Mouse (Mus musculus) ES-E14 (cell line): Measurements from ENCODE around the gene Slc38a10. TPM values are rescaled to one million over a fixed set of nuclear protein-coding genes. Genes with fewer than 3 reads are reported as not detected.

ENCODE experiments used
- DNase-seq: peaks from one replicate; pipeline ENCODE4 v3.0.0-alpha.2; 2013; ENCODE audit warnings: low read depth, low spot score
- H3K27ac ChIP-seq: 2 replicates; pipeline ENCODE4 v1.5.1; 2012; ENCODE audit warnings: low read depth, mild to moderate bottlenecking, low read length, moderate library complexity, mixed read lengths; ENCODE audit not compliant: poor library complexity, insufficient read depth, severe bottlenecking
- H3K36me3 ChIP-seq: 2 replicates; pipeline ENCODE4 v1.6.1; 2012; ENCODE audit warnings: mild to moderate bottlenecking, low read length, moderate library complexity, mixed read lengths; ENCODE audit not compliant: control insufficient read depth, poor library complexity, insufficient read depth, severe bottlenecking
- H3K4me1 ChIP-seq, 2 experiments: fragments of 150-350 bp in 1 of 2; sonication (generic) in 1 of 2; 2 replicates each; pipeline ENCODE4 v1.6.1; 2012; ENCODE audit warnings: low read length in 2 of 2, mild to moderate bottlenecking in 1 of 2, mixed read lengths in 1 of 2; ENCODE audit not compliant: control insufficient read depth in 2 of 2, insufficient read depth in 2 of 2, poor library complexity in 1 of 2
- H3K4me3 ChIP-seq, 2 experiments: fragments of 150-350 bp in 1 of 2; sonication (generic) in 1 of 2; 2 replicates each; pipeline ENCODE4 v1.5.1; 2012; ENCODE audit warnings: low read length in 2 of 2, low read depth in 1 of 2, mild to moderate bottlenecking in 1 of 2, mixed read lengths in 1 of 2; ENCODE audit not compliant: insufficient read depth in 1 of 2, poor library complexity in 1 of 2, severe bottlenecking in 1 of 2
- H3K9ac ChIP-seq: 2 replicates; pipeline ENCODE4 v1.6.1; 2012; ENCODE audit warnings: low read depth, mild to moderate bottlenecking, low read length, mixed read lengths; ENCODE audit not compliant: poor library complexity, insufficient read depth, severe bottlenecking
- H3K9me3 ChIP-seq: fragments of 150-350 bp; sonication (generic); 2 replicates; pipeline ENCODE4 v1.6.1; 2012; ENCODE audit warnings: low read depth, mild to moderate bottlenecking, low read length; ENCODE audit not compliant: control insufficient read depth, insufficient read depth
- CHD2 ChIP-seq: IDR thresholded peaks from 2 replicates; pipeline ENCODE4 v1.6.1; 2014; ENCODE audit warnings: mild to moderate bottlenecking, low read depth, low read length, inconsistent platforms
- HCFC1 ChIP-seq: IDR thresholded peaks from 2 replicates; pipeline ENCODE4 v1.6.1; 2012; ENCODE audit warnings: low read length, inconsistent platforms, borderline replicate concordance; ENCODE audit not compliant: insufficient read depth
- MAFK ChIP-seq: IDR thresholded peaks from 2 replicates; pipeline ENCODE4 v1.6.1; 2014; ENCODE audit warnings: mild to moderate bottlenecking, low read depth, low read length, inconsistent platforms; ENCODE audit not compliant: insufficient read depth
- ZC3H11A ChIP-seq: IDR thresholded peaks from 2 replicates; pipeline ENCODE4 v1.6.1; 2012; ENCODE audit warnings: low read depth, mild to moderate bottlenecking, inconsistent platforms, low read length, borderline replicate concordance
- ZNF384 ChIP-seq: IDR thresholded peaks from 2 replicates; pipeline ENCODE4 v1.6.1; 2012; ENCODE audit warnings: low read depth, low read length, inconsistent platforms
- in situ Hi-C, 2 experiments: fragments of 600-800 bp; cut with MboI; formaldehyde crosslinking; loops; one replicate each; pipeline ENCODE4 v1.15.1; 2025; ENCODE audit warnings: low sequenced_read_pairs in 2 of 2, inconsistent platforms in 1 of 2; ENCODE audit not compliant: unreplicated experiment in 2 of 2
- total RNA-seq: library from RNA; depleted of rRNA; stranded (reverse); fragments of 300-350 nt; gene quantifications from 2 replicates; pipeline ENCODE4 v1.2.3, GENCODE M21; 2012; rRNA removed

Gene Slc38a10
- 146 and 216 TPM in 2 replicates for total RNA-seq

DNA sequence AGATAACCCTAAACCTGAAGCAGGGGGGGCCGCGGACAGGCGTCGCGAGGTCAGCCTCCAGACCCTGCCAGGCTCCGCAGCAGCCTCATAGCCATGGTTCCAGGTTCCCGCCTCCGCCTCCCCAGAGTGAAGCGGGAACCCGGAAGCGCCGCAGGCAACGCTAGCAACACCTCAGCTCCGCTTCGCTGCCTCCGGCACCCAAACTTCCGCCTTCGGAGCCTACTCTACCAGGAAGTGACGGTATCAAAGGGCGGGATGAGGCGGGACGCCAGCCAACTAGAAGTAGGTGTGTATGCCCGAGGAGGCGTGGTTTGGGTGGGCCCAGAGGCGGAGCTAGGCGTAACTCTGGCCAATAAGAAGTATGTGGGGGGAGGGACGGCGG lies at the start of gene Slc38a10:
TSS of gene Slc38a10 (minus strand) at position 234 of the 382 bp plus-strand sequence.
- Histone ChIP-seq H3K36me3 (no peaks in the 10 kb centered on the region), H3K4me1 (peaks cover 7 to 12% of the 10 kb centered on the region in 2 experiments; a peak in 3 of 4 replicates), H3K27ac (peak within 1 kb of the TSS; percentile 38; the same call in 1 of the 2 replicates), H3K4me3 (peak within 1 kb of the TSS; percentile 79 to 99), H3K9ac (peak within 1 kb of the TSS; percentile 91), H3K9me3 (no peaks in the 10 kb centered on the region)
- 0 out of 2 replicates have a peak, but pooled peaks have one; percentile 10 for TF ChIP-seq ZNF384
- TF ChIP-seq HCFC1, result peak; percentile 53; the same call in 1 of the 2 replicates
- 0 out of 2 replicates have a peak, but pooled peaks have one; percentile 26 for TF ChIP-seq CHD2
- TF ChIP-seq MAFK, result no peak
- TF ChIP-seq ZC3H11A, result no peak
- in situ Hi-C loops, result no loop called here
- DNase-seq, result peak; percentile 100

DNA sequence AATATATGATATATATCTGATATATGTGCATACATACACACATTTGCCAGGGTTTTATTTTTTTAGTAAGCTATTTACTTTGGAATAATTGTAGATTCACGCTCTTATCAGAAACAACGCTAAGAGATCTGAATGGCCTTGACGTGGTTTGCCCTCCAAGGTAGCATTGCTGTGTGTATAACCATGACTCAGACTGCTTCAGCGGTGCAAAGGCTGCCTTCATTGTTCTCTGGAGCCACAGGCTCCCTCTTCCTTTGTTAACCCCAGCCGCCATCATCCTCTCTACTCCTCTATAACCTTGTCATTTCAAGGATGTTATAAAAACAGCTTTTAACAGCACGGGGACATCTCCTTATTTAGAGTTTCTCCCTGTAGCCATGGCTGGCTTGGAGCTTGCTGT lies 49.5 kb upstream of the Slc38a10 start:
- no peak for DNase-seq
- Histone ChIP-seq H3K27ac (no peak overlapping the region), H3K9ac (no peak overlapping the region), H3K9me3 (no peaks in the 10 kb centered on the region), H3K4me3 (no peak overlapping the region), H3K4me1 (no peaks in the 10 kb centered on the region), H3K36me3 (no peaks in the 10 kb centered on the region)
- in situ Hi-C loops, result loop anchor here in 1 of 2 experiments (10.0 kb wide), 1 partner anchor 86 kb away; no protein-coding TSS in a partner anchor
- TF ChIP-seq MAFK (no peak), HCFC1 (no peak), CHD2 (no peak), ZC3H11A (no peak), ZNF384 (no peak)

DNA sequence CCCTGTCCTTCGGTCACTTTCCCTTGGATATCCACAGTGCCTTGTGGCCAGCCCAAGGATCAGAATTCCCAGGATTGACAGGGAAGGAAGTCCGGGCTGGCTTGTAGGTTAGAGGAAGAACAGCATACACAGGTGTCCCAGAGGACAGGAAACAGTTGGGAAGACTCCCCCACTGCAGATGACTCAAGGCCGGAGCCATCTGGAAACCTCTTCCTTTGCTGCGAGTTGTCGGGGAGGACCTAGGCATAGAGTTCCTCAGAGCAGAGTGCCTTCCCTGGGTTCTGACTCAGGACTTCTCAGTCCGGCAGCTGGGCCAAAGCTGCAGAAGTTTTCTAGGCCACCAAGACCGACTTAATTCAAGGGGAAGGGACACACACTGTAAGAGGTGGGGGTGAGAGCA lies 48.6 kb upstream of the Slc38a10 start:
- no peak overlapping the region for H3K27ac ChIP-seq
- in situ Hi-C loops, result loop anchor here in 1 of 2 experiments (10.0 kb wide), 1 partner anchor 85 kb away; no protein-coding TSS in a partner anchor

DNA sequence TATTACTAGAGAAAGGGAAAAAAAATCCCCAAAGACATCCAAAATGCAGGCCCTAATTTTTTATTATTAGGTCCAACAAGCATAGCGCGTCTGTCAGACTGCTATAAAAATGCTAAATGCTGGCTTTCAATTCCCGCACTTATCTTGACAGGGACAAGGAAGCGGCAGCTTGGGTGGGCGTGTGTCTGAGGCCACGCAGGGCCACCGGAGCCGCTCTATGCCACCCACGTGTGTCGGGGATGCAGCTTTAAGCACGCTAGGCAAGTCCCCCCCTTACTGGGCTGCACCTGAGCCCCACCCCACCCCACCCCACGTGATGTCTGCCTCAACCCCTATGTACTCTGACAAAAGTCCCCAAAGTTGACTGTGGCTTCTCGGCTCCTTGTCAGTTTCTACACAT lies 47.7 kb upstream of the Slc38a10 start:
- Histone ChIP-seq H3K36me3 (no peaks in the 10 kb centered on the region), H3K4me1 (no peaks in the 10 kb centered on the region), H3K9ac (no peak overlapping the region), H3K9me3 (no peaks in the 10 kb centered on the region), H3K27ac (no peak overlapping the region), H3K4me3 (no peak overlapping the region)
- DNase-seq, result no peak
- TF ChIP-seq CHD2 (no peak), ZC3H11A (no peak), HCFC1 (no peak), MAFK (no peak), ZNF384 (no peak)
- in situ Hi-C loops, result no loop called here

More for the DNA sequence above, 48.6 kb upstream of the Slc38a10 start:
- no peak overlapping the region for H3K4me3 ChIP-seq
- no peak for DNase-seq
- H3K9me3 ChIP-seq, result no peaks in the 10 kb centered on the region
- TF ChIP-seq CHD2, result no peak
- TF ChIP-seq HCFC1, result no peak
- TF ChIP-seq ZNF384, result no peak
- no peak for TF ChIP-seq MAFK
- TF ChIP-seq ZC3H11A, result no peak
- H3K4me1 ChIP-seq, result no peaks in the 10 kb centered on the region
- no peaks in the 10 kb centered on the region for H3K36me3 ChIP-seq
- H3K9ac ChIP-seq, result no peak overlapping the region
